8 mouse cellular contexts compared by ENCODE assay signal in the genomic region with DNA sequence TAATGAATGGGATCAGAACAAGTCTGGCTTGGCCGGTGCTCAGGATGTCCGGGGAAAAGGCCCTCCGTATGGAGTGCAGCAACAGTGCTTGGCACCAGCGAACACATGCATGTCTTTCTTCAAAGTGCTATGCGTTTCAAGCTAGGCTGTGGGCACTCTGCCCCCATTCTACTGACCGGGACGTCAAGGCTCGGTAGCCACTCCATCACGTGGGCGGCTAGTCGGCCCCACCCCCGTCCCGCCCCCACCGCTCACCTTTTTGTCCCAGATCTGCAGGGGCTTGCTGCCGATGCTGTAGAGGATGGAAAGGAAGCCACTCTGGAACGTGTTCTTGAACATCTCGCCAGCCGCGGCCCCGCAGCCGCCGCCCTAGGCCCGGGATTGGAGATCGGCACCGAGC. TPM values are rescaled to one million over a fixed set of nuclear protein-coding genes. Genes with fewer than 3 reads are reported as not detected.
DNase-seq lines count a peak whose midpoint lies in the region; ATAC-seq and TF ChIP-seq lines count a peak whose summit lies in the region.

No protein-coding gene starts in this region.

- H3K4me1 ChIP-seq in heart, adult 2 months (ENCODE audit: control insufficient read depth, insufficient read depth, low read length), result peaks cover 9% of the 10 kb centered on the region
- peaks cover 45% of the 10 kb centered on the region for H3K4me1 ChIP-seq in hindbrain, embryonic 12.5 days
- peaks cover 30% of the 10 kb centered on the region for H3K4me1 ChIP-seq in limb, embryonic 15.5 days
- H3K4me1 ChIP-seq in neural tube, embryonic 12.5 days, result peaks cover 43% of the 10 kb centered on the region

- no peak for DNase-seq in heart, adult 2 months
- no peak for DNase-seq in heart, postnatal 4 days
- DNase-seq in embryo, embryonic 11 days, result peak; percentile 67
- DNase-seq in urinary bladder, postnatal 14 days (ENCODE audit: low spot score), result no peak

- intact Hi-C loops in heart, adult 2 months (cut with DNase I), result no loop called here

- TF ChIP-seq EP300 in heart, adult 2 months (IDR thresholded peaks at IDR 0.05; ENCODE audit: insufficient read depth, low read depth, low read length), result no peak

- H3K79me3 ChIP-seq in C2C12 (ENCODE audit: low read depth), result peaks cover 43% of the 10 kb centered on the region

- H3K9ac ChIP-seq in heart, adult 2 months (ENCODE audit: low read depth, low read length), result peak overlapping the region; percentile 89
- peak overlapping the region; percentile 93 for H3K9ac ChIP-seq in hindbrain, embryonic 12.5 days
- peak overlapping the region; percentile 94 for H3K9ac ChIP-seq in limb, embryonic 15.5 days
- peak overlapping the region; percentile 84 for H3K9ac ChIP-seq in neural tube, embryonic 12.5 days

- H3K27ac ChIP-seq in heart, adult 2 months, result peak overlapping the region; percentile 96
- H3K27ac ChIP-seq in hindbrain, embryonic 12.5 days, result peak overlapping the region; percentile 91
- H3K27ac ChIP-seq in limb, embryonic 15.5 days, result peak overlapping the region; percentile 95
- H3K27ac ChIP-seq in neural tube, embryonic 12.5 days, result peak overlapping the region; percentile 75

- H3K9me3 ChIP-seq in hindbrain, embryonic 12.5 days (replicated peaks), result no peaks in the 10 kb centered on the region
- H3K9me3 ChIP-seq in limb, embryonic 15.5 days, result no peaks in the 10 kb centered on the region
- no peaks in the 10 kb centered on the region for H3K9me3 ChIP-seq in neural tube, embryonic 12.5 days

- peak overlapping the region; percentile 89 for H3K4me2 ChIP-seq in hindbrain, embryonic 12.5 days (replicated peaks)
- peak overlapping the region; percentile 76 for H3K4me2 ChIP-seq in limb, embryonic 15.5 days
- H3K4me2 ChIP-seq in neural tube, embryonic 12.5 days (replicated peaks), result peak overlapping the region; percentile 85

- ATAC-seq in hindbrain, embryonic 12.5 days (ENCODE audit: low FRiP score), result peak; percentile 41
- ATAC-seq in limb, embryonic 15.5 days (ENCODE audit: insufficient number of reproducible peaks, low FRiP score, low TSS enrichment, low read depth), result peak; percentile 46; the same call in 1 of the 2 replicates
- peak; percentile 44 for ATAC-seq in neural tube, embryonic 12.5 days (ENCODE audit: low FRiP score, low read depth)

- peaks cover 3% of the 10 kb centered on the region; the same call in 1 of the 2 replicates for H3K79me2 ChIP-seq in heart, adult 2 months (replicated peaks; ENCODE audit: control insufficient read depth, insufficient read depth, low read length)
- peaks cover 53% of the 10 kb centered on the region for H3K79me2 ChIP-seq in C2C12 (ENCODE audit: control insufficient read depth, insufficient read depth)

- no peak for TF ChIP-seq CTCF in heart, adult 2 months (IDR thresholded peaks at IDR 0.05)
- TF ChIP-seq CTCF in C2C12 (IDR thresholded peaks at IDR 0.05; ENCODE audit: control insufficient read depth, insufficient read depth, insufficient read length), result no peak

- TF ChIP-seq POLR2A in heart, adult 2 months (IDR thresholded peaks at IDR 0.05; ENCODE audit: insufficient read depth, low read depth, low read length), result no peak

- under 1% methylated on average over 25 of the region's 25 CpGs for WGBS in heart, adult 2 months
- under 1% methylated on average over 25 of the region's 25 CpGs for WGBS in hindbrain, embryonic 12.5 days
- WGBS in limb, embryonic 15.5 days, result under 1% methylated on average over 25 of the region's 25 CpGs
- under 1% methylated on average over 25 of the region's 25 CpGs for WGBS in neural tube, embryonic 12.5 days

- H3K4me3 ChIP-seq in heart, adult 2 months, result peak overlapping the region; percentile 99
- peak overlapping the region; percentile 87 for H3K4me3 ChIP-seq in C2C12 (ENCODE audit: insufficient read depth, poor library complexity, severe bottlenecking)
- H3K4me3 ChIP-seq in hindbrain, embryonic 12.5 days, result peak overlapping the region; percentile 90
- H3K4me3 ChIP-seq in limb, embryonic 15.5 days, result peak overlapping the region; percentile 99
- peak overlapping the region; percentile 83 for H3K4me3 ChIP-seq in neural tube, embryonic 12.5 days

- H3K27me3 ChIP-seq in heart, adult 2 months (ENCODE audit: control insufficient read depth, insufficient read depth, low read length), result no peaks in the 10 kb centered on the region
- H3K27me3 ChIP-seq in C2C12 (ENCODE audit: control insufficient read depth, insufficient read depth, insufficient read length), result no peaks in the 10 kb centered on the region
- no peaks in the 10 kb centered on the region for H3K27me3 ChIP-seq in hindbrain, embryonic 12.5 days
- H3K27me3 ChIP-seq in limb, embryonic 15.5 days, result no peaks in the 10 kb centered on the region
- no peaks in the 10 kb centered on the region for H3K27me3 ChIP-seq in neural tube, embryonic 12.5 days (replicated peaks)

- peak overlapping the region; percentile 86 for H3ac ChIP-seq in C2C12 (ENCODE audit: control insufficient read depth, insufficient read length, low read depth)

- H3K36me3 ChIP-seq in heart, adult 2 months (ENCODE audit: control insufficient read depth, insufficient read depth, low read length), result peaks cover 16% of the 10 kb centered on the region
- no peaks in the 10 kb centered on the region for H3K36me3 ChIP-seq in C2C12 (ENCODE audit: control insufficient read depth, insufficient read depth)
- no peaks in the 10 kb centered on the region for H3K36me3 ChIP-seq in hindbrain, embryonic 12.5 days
- H3K36me3 ChIP-seq in limb, embryonic 15.5 days, result peaks cover 3% of the 10 kb centered on the region; the same call in 1 of the 2 replicates
- no peaks in the 10 kb centered on the region for H3K36me3 ChIP-seq in neural tube, embryonic 12.5 days

TF ChIP-seq in C2C12, 6 proteins besides CTCF, POLR2A, EP300 and RAD21:
- TF ChIP-seq MYOG (IDR thresholded peaks at IDR 0.05; ENCODE audit: control insufficient read depth, extremely low read depth, insufficient read length) (no peak), USF1 (IDR thresholded peaks at IDR 0.05; ENCODE audit: low read depth) (peak; percentile 40)

RNA-seq across cellular contexts. Expression of a gene that starts 0.4 kb away (rescaled TPM):
- total RNA-seq in heart, adult 2 months (2021), result 10 to 100 TPM; 21.8 to 24.2 TPM
- 27.4 and 35.2 TPM in 2 replicates for polyA plus RNA-seq in heart, adult 2 months (2012; rRNA removed)
- total RNA-seq in heart, postnatal 4 days (2021), result 10 to 100 TPM; 66.9 to 72.9 TPM
- 45.0 TPM for polyA plus RNA-seq in C2C12 (2012; fragmentation: generic; extraction: Trizol)
- 124 and 130 TPM in 2 replicates for polyA plus RNA-seq in hindbrain, embryonic 12.5 days (2016; fragmentation: Nextera tagmentation; extraction: Ambion mirVana)
- polyA plus RNA-seq in limb, embryonic 15.5 days (2015; fragmentation: Nextera tagmentation; extraction: Ambion mirVana), result 122 and 128 TPM in 2 replicates
- 124 and 127 TPM in 2 replicates for polyA plus RNA-seq in neural tube, embryonic 12.5 days (2016; fragmentation: Nextera tagmentation; extraction: Ambion mirVana)

RNA-seq across cellular contexts. Expression of a gene that starts 55.6 kb away (rescaled TPM):
- total RNA-seq in heart, adult 2 months (2021), result 10 to 100 TPM; 28.6 to 31.0 TPM
- 11.0 and 20.6 TPM in 2 replicates for polyA plus RNA-seq in heart, adult 2 months (2012; rRNA removed)
- total RNA-seq in heart, postnatal 4 days (2021), result 10 to 100 TPM; 52.5 to 59.4 TPM
- 61.0 TPM for polyA plus RNA-seq in C2C12 (2012; fragmentation: generic; extraction: Trizol)
- polyA plus RNA-seq in hindbrain, embryonic 12.5 days (2016; fragmentation: Nextera tagmentation; extraction: Ambion mirVana), result 10.0 and 12.9 TPM in 2 replicates
- polyA plus RNA-seq in limb, embryonic 15.5 days (2015; fragmentation: Nextera tagmentation; extraction: Ambion mirVana), result 11.1 and 11.8 TPM in 2 replicates
- 9.1 and 12.6 TPM in 2 replicates for polyA plus RNA-seq in neural tube, embryonic 12.5 days (2016; fragmentation: Nextera tagmentation; extraction: Ambion mirVana)
